Mouse (Mus musculus): ENCODE results near the gene Vwa8.

Gene Vwa8

GRCm38 (mm10) chr14:79231677-79232076 lies 382.8 kb downstream of the Vwa8 start:
- DNase-seq (ENCODE audit: low read depth): no peak

GRCm38 (mm10) chr14:79233697-79234096 lies 384.8 kb downstream of the Vwa8 start:
- DNase-seq (ENCODE audit: low read depth): no peak

GRCm38 (mm10) chr14:79234513-79234912 lies 385.7 kb downstream of the Vwa8 start:
- DNase-seq (ENCODE audit: low read depth): no peak

GRCm38 (mm10) chr14:79235157-79235556 lies 386.3 kb downstream of the Vwa8 start:
- DNase-seq (ENCODE audit: low read depth): no peak

GRCm38 (mm10) chr14:79236261-79236660 lies 387.4 kb downstream of the Vwa8 start:
- DNase-seq (ENCODE audit: low read depth): peak; percentile 53

- no peak for DNase-seq (ENCODE audit: low read depth)
Observed at GRCm38 (mm10) chr14:79239402-79239801, 390.6 kb downstream of the Vwa8 start.

- no peak for DNase-seq (ENCODE audit: low read depth)
Observed at GRCm38 (mm10) chr14:79241057-79241570, 392.3 kb downstream of the Vwa8 start.

- DNase-seq (ENCODE audit: low read depth): no peak
Observed at GRCm38 (mm10) chr14:79241656-79242385, 393.0 kb downstream of the Vwa8 start.

GRCm38 (mm10) chr14:79242386-79242720 lies 393.5 kb downstream of the Vwa8 start:
- DNase-seq (ENCODE audit: low read depth): no peak

GRCm38 (mm10) chr14:79243038-79243883 lies 394.4 kb downstream of the Vwa8 start:
- peak; percentile 84 for DNase-seq (ENCODE audit: low read depth)

GRCm38 (mm10) chr14:79244571-79244970 lies 395.7 kb downstream of the Vwa8 start:
- no peak for DNase-seq (ENCODE audit: low read depth)

GRCm38 (mm10) chr14:79251727-79252285 lies 403.0 kb downstream of the Vwa8 start:
- no peak for DNase-seq (ENCODE audit: low read depth)
